Mouse (Mus musculus) right cerebral cortex, postnatal 4 days (tissue): ENCODE results near the gene Slc6a11.

Experiments used
- DNase-seq: peaks from one replicate; pipeline ENCODE4 v3.0.0-alpha.2; 2022

Gene Slc6a11

GRCm38 (mm10) chr6:114131122-114131872 lies at the start of gene Slc6a11:
TSS of gene Slc6a11 (plus strand) at chr6:114131241.
- peak; percentile 61 for DNase-seq

- DNase-seq, result no peak
These were observed 43.9 kb upstream of the Slc6a11 start for GRCm38 (mm10) chr6:114087106-114087505.

- peak; percentile 84 for DNase-seq
These were observed 41.4 kb upstream of the Slc6a11 start for GRCm38 (mm10) chr6:114089626-114090025.

- no peak for DNase-seq
These were observed 38.8 kb upstream of the Slc6a11 start for GRCm38 (mm10) chr6:114092216-114092615.

- peak; percentile 53 for DNase-seq
These were observed 36.8 kb upstream of the Slc6a11 start for GRCm38 (mm10) chr6:114094251-114094650.

GRCm38 (mm10) chr6:114096574-114096973 lies 34.5 kb upstream of the Slc6a11 start:
- DNase-seq, result no peak

GRCm38 (mm10) chr6:114101923-114102322 lies 29.1 kb upstream of the Slc6a11 start:
- DNase-seq, result no peak

GRCm38 (mm10) chr6:114119507-114119906 lies 11.5 kb upstream of the Slc6a11 start:
- no peak for DNase-seq

GRCm38 (mm10) chr6:114125530-114125929 lies 5.5 kb upstream of the Slc6a11 start:
- DNase-seq, result no peak

GRCm38 (mm10) chr6:114132472-114132871 lies 1.4 kb downstream of the Slc6a11 start:
- no peak for DNase-seq

- no peak for DNase-seq
These were observed 1.9 kb downstream of the Slc6a11 start for GRCm38 (mm10) chr6:114132916-114133315.

- no peak for DNase-seq
These were observed 7.9 kb downstream of the Slc6a11 start for GRCm38 (mm10) chr6:114138970-114139369.

- DNase-seq, result no peak
These were observed 10.4 kb downstream of the Slc6a11 start for GRCm38 (mm10) chr6:114141481-114141880.

- DNase-seq, result no peak
These were observed 11.4 kb downstream of the Slc6a11 start for GRCm38 (mm10) chr6:114142480-114142879.

GRCm38 (mm10) chr6:114143544-114143943 lies 12.5 kb downstream of the Slc6a11 start:
- no peak for DNase-seq

- no peak for DNase-seq
These were observed 13.5 kb downstream of the Slc6a11 start for GRCm38 (mm10) chr6:114144447-114145105.

GRCm38 (mm10) chr6:114145650-114146329 lies 14.7 kb downstream of the Slc6a11 start:
- no peak for DNase-seq

- DNase-seq, result no peak
These were observed 24.7 kb downstream of the Slc6a11 start for GRCm38 (mm10) chr6:114155720-114156119.

- DNase-seq, result peak; percentile 25
These were observed 27.8 kb downstream of the Slc6a11 start for GRCm38 (mm10) chr6:114158811-114159210.

- peak; percentile 41 for DNase-seq
These were observed 29.7 kb downstream of the Slc6a11 start for GRCm38 (mm10) chr6:114160732-114161131.

- DNase-seq, result no peak
These were observed 43.0 kb downstream of the Slc6a11 start for GRCm38 (mm10) chr6:114174052-114174397.

GRCm38 (mm10) chr6:114174398-114175140 lies 43.5 kb downstream of the Slc6a11 start:
- peak; percentile 22 for DNase-seq

GRCm38 (mm10) chr6:114178141-114178540 lies 47.1 kb downstream of the Slc6a11 start:
- no peak for DNase-seq
